Mouse (Mus musculus) small intestine, adult 2 months (tissue): ENCODE measurements at regions not wholly inside any gene's neighbourhood (a gene's known extent, or its start where the extent isn't known, plus 50 kb on each side); places are given as distances from the start of the nearest gene placed in this dataset.

Source experiments
- CTCF ChIP-seq: fragments of 200-500 bp; IDR thresholded peaks from 2 replicates; pipeline ENCODE4 v1.5.1; 2012; ENCODE audit warnings: low read depth, mild to moderate bottlenecking, control low read depth, inconsistent platforms, low read length, moderate library complexity, mixed read lengths; ENCODE audit not compliant: insufficient replicate concordance, insufficient read length; ENCODE audit errors: extremely low read depth
- POLR2A ChIP-seq: fragments of 200-500 bp; IDR thresholded peaks from 2 replicates; pipeline ENCODE4 v1.6.1; 2012; ENCODE audit warnings: low read depth, mild to moderate bottlenecking, control low read depth, inconsistent platforms, low read length, moderate library complexity

- no peak for TF ChIP-seq CTCF
- TF ChIP-seq POLR2A: no peak
Observed at GRCm38 (mm10) chr6:100019016-100019415, 268.3 kb downstream of the Rybp start.
